Mouse (Mus musculus) left cerebral cortex, postnatal 36 days (tissue): ENCODE results near the gene Phb. TPM values are rescaled to one million over a fixed set of nuclear protein-coding genes. Genes with fewer than 3 reads are reported as not detected.
A peak's percentile ranks its signal among the peaks of the same experiment; 100 is the strongest.
"Not testable (repeated sequence)": the region's sequence is repeated elsewhere in the genome, so short reads cannot be mapped to it uniquely, and the experiment has no call there.

Experiments
- DNase-seq, 2 experiments: peaks; one replicate each; pipeline ENCODE4 v3.0.0; 2021 to 2022; ENCODE audit warnings: low spot score in 2 of 2, mixed read lengths in 1 of 2
- intact Hi-C: fragments of 180-260 bp; cut with DNase I; formaldehyde crosslinking; loops from one replicate; pipeline ENCODE4 v1.15.1; 2025
- total RNA-seq, 2 experiments: library from RNA; stranded (reverse); gene quantifications; 2 replicates each; pipeline ENCODE4 v1.2.3; 2021

Phb gene
- total RNA-seq, 2 experiments from 2014 or later = 67.1 to 85.8 TPM

DNA sequence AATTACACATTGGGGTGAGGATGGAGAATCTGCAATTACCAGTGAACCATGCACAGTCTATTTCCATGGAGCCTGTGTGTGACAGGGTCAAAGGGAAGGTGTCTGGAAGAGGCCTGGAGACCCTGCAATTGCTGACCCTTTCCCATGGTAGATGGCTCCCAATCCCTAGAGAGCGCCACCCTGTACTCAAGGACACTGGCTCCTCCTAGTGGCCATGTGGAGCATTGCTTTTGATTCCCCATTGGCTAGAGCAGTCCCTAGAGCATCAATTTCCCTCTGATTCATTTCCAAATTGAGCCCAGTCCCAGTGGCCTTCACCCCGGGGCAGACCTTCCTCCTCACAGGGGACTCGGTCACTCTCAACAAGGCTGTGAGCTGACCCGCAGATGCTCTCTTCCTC is 17.9 kb upstream of the Phb start:
- intact Hi-C loops = loop anchor here (2.0 kb wide), 2 partner anchors 62 to 116 kb away; partner anchors contain the start of gene Ngfr
- peak; percentile 60 to 73 for DNase-seq

- intact Hi-C loops = loop anchor here (2.0 kb wide), 2 partner anchors 63 to 117 kb away; partner anchors contain the start of gene Ngfr
- no peak for DNase-seq
Measured at GRCm38 (mm10) chr11:95649560-95649959, 17.2 kb upstream of the Phb start.

- no peak for DNase-seq
- intact Hi-C loops = no loop called here
Measured at GRCm38 (mm10) chr11:95650001-95650400, 16.8 kb upstream of the Phb start.

DNA sequence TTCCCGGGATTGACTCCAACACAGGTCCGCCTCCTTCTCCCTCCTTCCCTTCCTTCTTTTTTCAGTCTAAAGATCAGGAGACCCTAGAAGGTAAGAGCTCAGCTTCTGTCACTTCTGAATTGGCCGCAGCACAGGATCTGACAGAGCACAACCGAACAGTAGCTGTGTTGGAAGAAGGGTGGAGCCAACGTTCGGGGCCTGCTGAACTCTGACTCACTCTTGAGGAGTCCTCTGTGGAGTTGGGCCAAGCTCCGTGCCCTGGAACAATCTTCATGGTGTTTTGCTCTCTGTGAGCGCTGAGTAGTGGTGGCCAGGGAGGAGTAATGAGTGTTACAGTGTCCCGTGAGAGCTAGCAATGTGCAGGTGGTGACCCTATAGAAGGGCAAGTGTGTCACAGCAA is 15.8 kb upstream of the Phb start:
- intact Hi-C loops = no loop called here
- DNase-seq = no peak

- DNase-seq = no peak
- intact Hi-C loops = no loop called here
Measured at GRCm38 (mm10) chr11:95657449-95657848, 9.3 kb upstream of the Phb start.

DNA sequence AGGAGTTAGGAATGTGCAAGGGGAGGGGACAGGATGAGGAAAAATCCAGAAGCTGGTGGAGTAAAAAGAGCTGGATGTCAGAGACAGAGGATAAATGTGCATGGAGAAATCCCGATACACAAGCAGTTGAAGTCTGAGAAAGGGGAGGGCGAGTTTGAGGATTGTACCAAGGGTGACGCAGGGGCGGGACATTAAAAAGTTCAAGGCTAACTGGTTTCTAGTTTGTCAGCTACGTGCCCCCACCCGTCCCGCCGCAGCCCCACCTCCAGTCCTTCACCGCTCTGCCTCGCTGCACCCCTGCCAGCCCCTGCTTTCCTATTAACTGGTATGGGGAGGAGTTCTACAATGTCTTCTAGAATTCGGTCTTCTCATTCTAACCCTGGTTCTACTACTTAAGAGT is 420 bp downstream of the Phb start:
- intact Hi-C loops = loop anchor here (10.0 kb wide), 1 partner anchor 272 kb away; no protein-coding TSS in a partner anchor

GRCm38 (mm10) chr11:95668086-95668485 is 1.3 kb downstream of the Phb start:
- intact Hi-C loops = loop anchor here (10.0 kb wide), 1 partner anchor 273 kb away; no protein-coding TSS in a partner anchor
- not testable (repeated sequence) for DNase-seq

More for the DNA sequence above, 420 bp downstream of the Phb start:
- DNase-seq = no peak

GRCm38 (mm10) chr11:95675498-95675897 is 8.7 kb downstream of the Phb start:
- DNase-seq = no peak
- intact Hi-C loops = no loop called here

DNA sequence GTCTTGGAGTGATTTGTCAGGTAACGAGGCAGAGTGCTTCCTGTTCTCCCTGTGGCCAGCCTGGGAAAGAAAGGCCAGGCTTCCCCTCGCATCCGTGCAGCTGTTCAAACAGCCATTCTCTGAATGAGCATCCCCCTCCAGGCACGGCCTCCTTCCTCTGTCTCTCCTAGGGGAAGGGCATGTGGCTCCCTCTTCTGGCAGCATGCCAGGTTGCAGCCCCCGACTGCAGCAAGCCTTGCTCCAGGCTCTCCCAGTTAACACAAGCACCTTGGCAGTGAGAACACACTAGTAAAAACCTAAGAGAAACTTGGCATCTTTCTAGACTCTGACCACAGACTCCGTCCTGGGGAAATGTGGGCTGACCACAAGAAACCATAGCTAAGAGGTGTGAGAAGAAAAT is 9.6 kb downstream of the Phb start:
- peak; percentile 17 to 36 for DNase-seq
- intact Hi-C loops = no loop called here

DNA sequence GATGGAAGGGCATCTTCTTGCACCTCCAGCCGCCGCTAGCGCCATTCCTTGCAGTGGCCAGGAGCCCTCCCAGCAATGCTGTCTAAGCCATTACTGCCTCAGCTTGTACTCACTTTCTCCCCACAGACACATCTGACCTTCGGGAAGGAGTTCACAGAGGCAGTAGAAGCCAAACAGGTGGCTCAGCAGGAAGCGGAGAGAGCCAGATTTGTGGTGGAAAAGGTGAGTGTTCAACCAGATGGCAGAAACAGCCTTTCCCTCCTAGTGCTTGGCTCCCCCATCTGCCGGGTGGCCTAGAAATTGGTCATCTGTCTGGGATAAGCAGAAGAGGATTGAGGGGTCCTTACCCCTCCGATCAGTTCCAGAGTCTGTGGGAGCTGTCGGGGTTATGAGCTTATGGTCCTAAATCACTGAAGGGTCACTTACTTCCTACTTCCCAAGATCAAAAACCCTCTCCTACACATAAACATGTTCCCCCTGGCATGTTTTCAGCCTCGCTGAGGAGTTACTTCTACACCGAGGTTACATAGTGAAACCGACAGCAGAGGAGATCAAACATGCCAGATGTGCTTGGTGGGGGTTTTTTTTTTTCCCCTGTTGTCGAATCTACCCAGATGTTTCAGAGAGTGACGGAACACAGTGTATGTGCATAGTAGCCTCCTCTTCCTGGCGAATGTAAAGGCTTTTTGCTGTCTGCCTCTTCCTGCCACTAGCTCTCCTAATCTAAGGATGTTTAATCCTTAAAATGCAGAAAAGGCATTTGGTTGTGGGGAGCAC is 11.4 kb downstream of the Phb start:
- DNase-seq = no peak
- intact Hi-C loops = no loop called here

- DNase-seq = no peak
- intact Hi-C loops = no loop called here
Measured at GRCm38 (mm10) chr11:95681995-95682601, 15.3 kb downstream of the Phb start.

- intact Hi-C loops = no loop called here
- DNase-seq = no peak
Measured at GRCm38 (mm10) chr11:95682946-95683345, 16.2 kb downstream of the Phb start.

GRCm38 (mm10) chr11:95686031-95686430 is 19.3 kb downstream of the Phb start:
- peak; percentile 64 to 80 for DNase-seq
- intact Hi-C loops = loop anchor here (1.0 kb wide), 1 partner anchor 65 kb away; no protein-coding TSS in a partner anchor

GRCm38 (mm10) chr11:95687084-95687656 is 20.4 kb downstream of the Phb start:
- no peak for DNase-seq
- intact Hi-C loops = no loop called here

GRCm38 (mm10) chr11:95688515-95688914 is 21.8 kb downstream of the Phb start:
- intact Hi-C loops = no loop called here
- DNase-seq = peak in 1 of 2 experiments; percentile 8

DNA sequence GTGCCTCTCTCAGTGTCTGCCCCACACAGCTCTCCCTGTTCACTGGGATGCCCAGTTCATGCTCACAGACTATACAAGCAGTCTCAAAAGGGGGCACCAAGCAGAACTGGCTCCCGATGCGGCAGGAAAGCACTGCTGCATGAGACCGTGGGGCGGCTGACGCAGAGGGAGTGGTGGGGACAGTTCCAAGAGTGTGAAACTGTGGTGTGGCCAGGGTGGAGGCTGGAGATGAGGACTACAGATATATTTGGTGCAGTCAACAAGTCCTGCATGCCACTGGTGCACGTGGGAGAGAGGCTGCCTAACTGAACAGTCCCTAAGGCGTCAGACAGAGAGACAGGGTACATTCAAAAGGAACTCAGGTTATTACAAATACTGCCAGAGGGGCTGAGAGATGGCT is 22.2 kb downstream of the Phb start:
- DNase-seq = peak in 1 of 2 experiments; percentile 13
- intact Hi-C loops = no loop called here

GRCm38 (mm10) chr11:95689544-95689943 is 22.8 kb downstream of the Phb start:
- no peak for DNase-seq
- intact Hi-C loops = no loop called here

DNA sequence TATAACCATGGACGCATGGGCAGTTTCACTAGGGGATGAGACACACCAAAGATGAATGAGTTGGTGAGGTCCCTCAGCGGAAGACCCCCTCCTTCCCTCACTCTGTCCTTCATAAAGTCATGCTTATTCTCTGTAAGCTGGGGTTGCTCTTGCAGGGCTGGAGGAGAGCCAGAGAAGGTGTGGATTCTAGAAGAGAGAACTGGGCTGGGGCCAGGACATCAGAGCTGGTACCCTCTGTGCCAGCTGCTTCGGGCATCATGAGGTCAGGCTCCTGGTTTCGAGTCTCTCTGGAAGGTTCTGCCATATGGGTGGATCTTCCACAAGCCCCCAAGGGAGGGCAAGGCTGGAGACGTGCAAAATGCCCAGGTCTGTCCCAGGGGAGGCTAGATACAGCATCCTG is 31.8 kb downstream of the Phb start:
- intact Hi-C loops = no loop called here
- no peak for DNase-seq

GRCm38 (mm10) chr11:95700778-95701739 is 34.3 kb downstream of the Phb start:
- intact Hi-C loops = no loop called here
- DNase-seq = no peak
